Mouse (Mus musculus): ENCODE measurements around the gene Celsr1.

Gene Celsr1

DNA sequence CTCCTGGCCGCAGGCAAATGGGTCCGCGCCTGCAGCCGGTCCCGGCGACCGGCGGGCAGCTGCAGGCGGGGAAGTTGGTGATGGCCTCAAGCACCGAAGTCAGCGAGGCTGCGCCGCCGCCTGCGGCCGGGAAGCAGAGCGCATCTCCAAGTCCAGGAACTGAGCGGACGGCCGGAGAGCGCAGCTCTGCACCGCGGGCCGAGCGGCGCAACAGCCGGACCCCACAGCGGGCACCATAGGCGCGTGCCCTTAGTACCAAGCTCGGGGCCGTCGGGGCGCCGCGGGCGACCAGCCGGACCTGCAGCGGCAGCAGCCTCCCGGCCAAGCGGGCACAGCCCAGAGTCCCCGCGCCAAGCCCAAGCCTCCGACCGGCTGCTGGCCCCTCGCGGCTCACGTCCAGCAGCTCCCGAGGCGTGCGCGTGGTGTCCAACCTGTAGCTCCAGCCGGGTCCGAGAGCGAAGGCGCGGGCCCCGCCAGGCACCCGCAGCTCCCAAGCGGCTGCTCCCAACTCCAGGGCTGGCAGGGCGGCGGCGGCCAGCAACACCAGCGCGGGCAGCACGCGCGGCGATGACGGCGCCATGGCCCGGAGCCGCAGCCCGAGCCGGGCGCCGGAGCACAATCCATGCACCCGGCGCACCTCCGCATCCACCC, at the start of gene Celsr1:
Gene Celsr1, minus strand, starts transcription at position 587 of the 651 bp plus-strand sequence.
- peak; percentile 64 to 74 for DNase-seq

DNA sequence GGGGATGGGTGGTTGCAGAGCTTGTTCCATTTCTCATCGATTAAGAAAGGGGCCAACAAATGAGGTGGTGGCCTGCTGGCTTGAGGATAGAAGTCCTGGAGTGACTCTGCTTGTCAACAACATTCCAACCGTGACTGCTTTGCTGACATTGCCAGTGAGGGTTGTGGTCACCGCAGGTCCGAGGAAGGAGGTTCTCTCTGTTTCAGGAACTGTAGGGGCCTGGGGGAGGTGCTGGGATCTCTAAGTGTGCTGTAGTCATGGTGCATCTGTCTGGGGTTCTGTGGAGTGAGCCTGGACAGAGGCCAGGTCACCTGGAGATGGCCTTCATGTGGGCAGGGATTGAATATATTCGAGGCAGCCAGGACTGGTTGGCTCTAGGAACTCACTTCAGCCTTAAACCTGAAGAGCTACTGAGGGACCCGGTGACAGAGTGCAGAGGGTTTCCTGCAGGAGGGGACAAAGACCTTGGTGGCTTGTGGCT, 49.7 kb upstream of the Celsr1 start:
- DNase-seq: peak; percentile 49 to 59

DNA sequence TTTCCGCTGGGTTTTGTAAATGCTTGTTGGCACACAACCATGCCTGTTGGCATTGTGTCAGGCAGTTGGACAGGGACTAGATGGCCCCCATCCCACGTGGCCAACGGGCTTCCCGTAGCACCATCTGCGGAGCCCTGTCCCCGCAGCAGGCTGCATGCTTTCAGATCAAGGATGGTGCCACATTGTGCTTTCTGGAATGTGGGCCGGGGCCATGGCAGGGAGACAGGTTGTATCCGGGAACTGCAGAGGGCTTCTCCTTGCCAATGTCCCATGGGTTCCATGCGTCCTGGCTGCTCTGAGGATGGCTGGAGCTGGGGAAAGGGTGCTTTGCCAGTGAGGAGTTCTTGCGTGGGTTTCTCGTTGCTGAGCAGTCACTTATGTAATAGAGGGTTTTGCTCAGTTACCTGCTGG, 49.0 kb upstream of the Celsr1 start:
- DNase-seq: peak; percentile 89

DNA sequence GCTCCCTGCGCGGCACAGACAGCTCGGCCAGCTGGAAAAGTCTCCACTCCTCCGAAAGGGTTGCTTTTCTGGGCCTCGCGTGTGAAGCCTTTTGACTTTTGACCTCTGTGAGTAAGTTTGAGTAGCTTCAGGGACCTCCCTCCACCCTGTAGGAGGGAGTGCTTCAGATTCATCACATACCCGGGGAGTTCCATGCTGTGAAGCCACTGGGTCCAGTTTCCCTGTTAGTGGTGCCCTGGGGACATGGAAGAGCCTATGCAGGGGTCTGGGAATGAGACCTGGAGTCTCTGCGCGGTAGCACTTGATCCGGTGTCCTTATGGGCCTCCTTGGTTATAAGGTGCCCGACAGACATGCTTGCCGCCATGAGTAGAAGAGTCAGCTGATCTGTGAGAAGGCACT, 48.1 kb upstream of the Celsr1 start:
- DNase-seq: no peak

DNA sequence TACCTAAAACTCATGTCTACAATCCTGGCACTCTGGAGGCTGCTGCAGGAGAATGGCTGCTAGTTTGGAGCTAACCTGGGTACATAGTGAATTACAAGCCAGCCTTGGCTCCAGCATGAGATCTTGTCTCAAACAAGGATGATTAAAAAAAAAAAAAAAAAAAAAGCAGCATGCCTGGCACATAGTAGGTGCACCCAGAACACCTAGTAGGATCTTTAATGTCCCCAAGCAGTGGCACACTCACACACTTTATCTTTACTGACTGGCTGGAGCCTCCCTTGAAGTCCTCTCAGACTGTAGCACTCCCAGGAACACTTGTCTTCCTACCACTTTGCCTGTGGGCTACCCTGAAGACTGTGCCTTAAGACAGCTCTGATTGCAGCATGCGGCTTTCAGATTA, 46.8 kb upstream of the Celsr1 start:
- DNase-seq: no peak

DNA sequence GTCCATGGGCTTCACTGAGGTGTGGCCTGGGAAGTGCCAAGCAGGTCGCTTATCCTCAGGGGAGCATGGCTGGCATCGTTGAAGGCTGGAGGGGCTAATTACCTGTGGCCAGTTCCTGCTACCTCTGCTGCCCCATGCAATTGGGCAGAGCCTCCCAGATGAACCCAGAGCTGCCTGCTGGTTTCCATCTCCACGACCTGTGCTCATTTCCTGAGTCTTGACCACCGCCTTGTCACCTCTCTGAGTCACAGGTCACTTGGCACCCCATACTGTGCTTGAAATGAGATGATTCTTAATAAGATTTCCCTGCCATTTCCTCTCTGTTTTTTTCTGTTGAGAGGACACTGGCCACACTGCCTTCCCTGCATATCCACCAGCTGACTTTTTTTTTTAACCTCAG, 46.3 kb upstream of the Celsr1 start:
- no peak for DNase-seq

DNA sequence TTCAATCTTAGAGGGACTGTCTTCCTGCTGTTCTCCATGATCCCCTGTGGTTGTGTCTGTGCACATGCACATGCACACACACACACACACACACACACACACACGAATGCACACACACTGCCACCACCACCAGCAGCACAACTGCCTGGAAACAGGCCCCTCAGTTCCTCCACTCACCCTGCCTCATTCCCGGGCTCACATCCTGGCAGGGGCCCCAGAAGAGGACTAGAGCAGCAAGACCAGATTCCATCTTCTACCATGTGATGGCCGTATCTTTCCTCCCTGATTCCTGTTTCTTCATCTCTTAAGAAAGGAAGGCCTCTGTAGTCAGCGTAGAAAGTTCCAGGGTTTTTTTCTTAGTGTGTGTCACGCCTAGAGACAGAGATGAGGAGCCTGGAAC, 45.9 kb upstream of the Celsr1 start:
- DNase-seq: peak in 1 of 2 experiments; percentile 42

DNA sequence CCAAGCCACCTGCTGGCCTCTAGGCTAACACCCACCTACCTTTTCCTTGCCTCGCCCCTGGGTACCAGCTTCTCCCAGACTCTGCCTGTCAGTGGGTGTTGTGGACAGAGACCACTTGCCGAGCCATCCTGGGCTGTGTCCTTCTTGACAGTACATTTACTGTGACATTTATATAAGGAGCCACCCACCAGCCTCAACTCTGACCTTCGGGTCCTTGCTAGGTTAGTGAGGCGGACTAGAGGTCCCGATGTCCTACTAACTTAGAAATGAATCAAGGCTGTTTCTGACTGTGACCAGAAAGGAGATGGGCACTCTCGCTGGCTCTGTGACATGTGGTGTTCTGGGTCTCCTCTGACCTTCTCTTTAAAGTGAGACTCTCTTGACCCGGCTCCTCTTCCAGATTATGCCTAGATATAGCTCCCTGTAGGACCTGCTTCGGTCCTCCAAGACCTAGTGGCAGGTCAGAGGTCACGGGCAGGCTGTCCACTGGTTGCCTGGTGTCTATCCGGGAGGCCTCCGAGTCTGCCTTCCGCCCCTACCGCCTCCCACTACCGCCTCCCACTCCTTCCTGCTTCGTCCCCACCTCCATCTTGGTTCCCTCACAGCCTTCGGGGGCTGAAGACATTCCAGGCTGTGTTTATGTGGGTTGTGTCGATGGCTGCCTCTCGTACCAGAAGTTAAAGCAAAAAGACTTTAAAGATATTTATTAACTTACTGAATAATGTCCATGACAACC, 45.1 kb upstream of the Celsr1 start:
- no peak for DNase-seq

DNA sequence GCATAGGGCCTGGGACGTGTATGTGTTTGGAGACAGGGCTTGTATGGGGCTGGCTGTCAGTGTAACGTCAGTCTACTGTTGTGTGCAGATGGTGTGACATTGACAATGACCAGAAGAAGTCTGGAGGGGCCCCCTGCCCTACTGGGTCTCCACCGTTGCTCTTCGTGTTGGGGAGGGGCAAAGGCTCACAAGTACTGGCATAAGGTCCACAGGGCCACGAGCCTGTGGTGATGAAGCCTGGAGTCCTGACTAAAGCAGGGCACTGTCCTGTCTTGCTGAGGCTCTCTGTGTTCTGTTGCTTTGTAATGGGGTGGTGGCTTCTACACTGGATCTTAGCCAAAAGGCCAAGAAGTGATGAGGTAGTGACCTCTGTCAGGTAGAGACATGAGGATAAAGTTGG, 44.4 kb upstream of the Celsr1 start:
- DNase-seq: no peak

DNA sequence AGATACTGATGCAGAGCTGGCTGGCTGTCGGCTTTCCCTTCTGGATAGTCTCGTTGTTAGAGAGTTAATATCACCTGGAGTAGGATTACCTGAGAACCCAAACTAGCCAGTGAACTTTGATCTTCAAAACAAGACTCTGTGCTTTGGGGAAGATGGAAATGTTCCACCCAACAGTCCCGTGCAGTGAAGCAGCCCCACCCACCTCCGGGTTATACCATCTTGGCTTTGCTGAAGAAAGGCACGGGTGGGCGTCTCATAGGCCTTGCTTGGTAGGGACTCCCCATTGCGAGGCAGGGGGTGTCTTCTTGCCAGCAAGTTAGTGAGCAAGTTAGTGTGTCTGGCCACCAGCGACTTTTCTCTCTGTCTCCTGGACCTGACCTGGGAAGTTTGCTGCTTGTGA, 42.8 kb upstream of the Celsr1 start:
- no peak for DNase-seq

DNA sequence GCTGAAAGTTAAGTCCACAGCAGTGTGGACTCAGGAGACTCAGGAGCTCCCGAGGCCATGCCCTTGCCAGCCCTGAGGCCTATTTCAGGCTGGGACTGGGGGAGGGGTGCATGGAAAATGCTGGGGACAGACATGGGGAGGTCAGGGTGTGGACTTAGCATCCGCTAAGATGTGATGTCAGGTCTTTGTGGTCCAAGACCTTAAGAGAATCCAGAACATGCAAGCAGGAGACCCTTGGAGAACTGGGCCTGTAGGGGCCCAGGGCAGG, 42.4 kb upstream of the Celsr1 start:
- DNase-seq: no peak

DNA sequence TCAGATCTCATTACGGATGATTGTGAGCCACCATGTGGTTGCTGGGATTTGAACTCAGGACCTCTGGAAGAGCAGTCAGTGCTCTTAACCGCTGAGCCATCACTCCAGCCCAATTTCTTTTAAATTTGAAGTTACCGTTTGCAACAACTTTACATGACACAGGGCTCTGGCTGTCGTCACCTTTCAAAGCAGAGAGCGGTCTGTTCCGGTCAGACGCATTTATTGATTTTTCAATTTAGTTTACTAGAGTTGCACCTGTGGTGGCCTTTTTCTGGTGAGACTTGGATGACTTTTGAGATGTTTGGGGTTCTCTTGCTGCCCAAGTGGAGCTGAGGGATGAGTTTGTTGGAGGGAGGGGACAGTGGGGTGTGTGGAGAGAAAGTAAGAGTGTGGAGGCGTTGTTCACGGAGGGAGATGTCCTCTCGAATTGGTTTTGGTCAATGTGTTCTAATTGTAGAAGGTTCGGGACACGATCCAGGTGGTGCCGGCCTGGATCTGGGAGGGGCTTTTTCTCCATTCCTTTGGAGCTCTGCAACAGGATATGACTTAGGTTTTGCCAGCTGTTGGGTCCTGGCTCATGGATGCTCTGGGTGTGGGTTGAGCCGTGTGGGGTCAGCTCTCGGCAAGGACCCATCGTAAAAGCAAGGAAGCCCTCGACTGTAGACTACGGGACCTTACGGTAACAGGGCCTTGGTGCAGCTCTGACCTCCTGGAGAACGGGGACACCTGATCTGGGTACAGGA, 41.9 kb upstream of the Celsr1 start:
- DNase-seq: no peak

DNA sequence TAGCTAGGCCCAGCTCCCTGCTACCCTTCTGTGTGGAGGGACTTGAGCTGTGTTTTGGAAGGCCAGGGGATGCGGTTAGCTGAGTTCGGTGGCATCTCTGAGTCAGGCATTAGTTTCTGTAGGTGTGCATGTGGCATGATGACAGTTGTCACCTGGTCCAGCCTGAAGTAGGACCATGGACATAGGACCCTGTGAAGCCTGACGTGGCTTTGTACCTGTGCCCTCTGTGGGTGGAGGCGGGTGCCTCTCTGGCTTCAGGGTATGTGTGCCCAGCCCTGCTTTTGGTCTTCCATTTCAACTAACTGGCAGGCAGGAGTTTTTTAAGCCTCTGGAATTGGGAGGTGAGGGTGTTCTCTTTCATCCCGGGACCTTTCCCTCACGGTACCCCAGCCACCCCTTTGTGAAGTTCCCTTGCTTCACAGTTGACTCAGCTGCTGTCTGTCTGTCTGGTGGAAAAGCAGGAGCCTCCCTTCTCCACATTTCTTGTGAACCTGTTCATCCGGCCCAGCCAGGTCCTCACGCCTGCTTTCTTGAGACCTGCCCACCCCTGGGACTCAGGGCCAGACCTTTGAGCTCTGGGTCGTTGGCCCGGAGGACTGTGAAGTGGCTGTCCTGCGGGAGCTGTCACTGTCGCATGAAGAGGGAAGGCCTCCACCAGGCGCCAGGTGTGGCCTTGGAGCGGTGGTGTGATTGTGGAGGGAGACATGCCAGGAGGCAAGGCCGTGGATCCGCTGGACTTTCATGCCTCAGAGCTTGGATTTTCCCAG, 40.8 kb upstream of the Celsr1 start:
- DNase-seq: no peak

DNA sequence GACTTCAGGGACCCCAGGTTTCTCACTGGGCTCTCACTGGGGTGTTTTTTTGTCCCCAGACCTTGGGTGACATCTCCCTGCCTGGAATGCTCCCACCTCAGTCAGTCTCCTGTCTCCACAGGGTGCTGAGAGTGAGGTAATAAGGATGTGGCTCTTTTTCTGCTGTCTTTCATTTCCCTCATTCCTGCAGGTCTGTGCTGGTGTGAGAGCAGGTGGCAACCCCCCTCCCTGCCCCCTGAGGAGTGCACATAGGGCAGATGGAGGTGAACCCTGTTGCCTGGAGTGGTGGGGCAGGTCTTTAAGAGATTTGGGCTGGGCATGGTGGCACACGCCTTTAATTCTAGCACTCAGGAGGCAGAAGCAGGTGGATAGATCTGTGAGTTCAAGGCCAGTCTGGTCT, 37.6 kb upstream of the Celsr1 start:
- no peak for DNase-seq

DNA sequence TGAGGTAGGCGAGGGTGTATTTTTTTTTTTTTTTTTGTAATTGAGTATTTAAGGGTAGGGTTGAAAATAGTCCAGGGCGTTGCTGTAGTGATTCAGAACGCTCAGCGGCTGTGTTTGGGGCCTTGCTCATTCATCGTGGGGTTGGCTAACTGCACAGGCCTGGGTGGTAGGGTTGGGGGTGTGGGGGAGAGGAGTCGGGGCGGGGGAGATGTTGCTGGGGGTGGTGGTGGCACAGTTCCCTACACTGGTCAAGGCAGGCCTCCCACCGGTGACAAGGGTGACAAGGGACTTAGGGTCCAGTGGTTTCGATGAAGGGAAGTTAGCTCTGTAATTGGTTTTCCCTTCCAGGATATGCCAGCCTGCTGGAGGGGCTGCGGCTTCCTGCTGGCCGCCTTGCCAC, 36.8 kb upstream of the Celsr1 start:
- DNase-seq: no peak

DNA sequence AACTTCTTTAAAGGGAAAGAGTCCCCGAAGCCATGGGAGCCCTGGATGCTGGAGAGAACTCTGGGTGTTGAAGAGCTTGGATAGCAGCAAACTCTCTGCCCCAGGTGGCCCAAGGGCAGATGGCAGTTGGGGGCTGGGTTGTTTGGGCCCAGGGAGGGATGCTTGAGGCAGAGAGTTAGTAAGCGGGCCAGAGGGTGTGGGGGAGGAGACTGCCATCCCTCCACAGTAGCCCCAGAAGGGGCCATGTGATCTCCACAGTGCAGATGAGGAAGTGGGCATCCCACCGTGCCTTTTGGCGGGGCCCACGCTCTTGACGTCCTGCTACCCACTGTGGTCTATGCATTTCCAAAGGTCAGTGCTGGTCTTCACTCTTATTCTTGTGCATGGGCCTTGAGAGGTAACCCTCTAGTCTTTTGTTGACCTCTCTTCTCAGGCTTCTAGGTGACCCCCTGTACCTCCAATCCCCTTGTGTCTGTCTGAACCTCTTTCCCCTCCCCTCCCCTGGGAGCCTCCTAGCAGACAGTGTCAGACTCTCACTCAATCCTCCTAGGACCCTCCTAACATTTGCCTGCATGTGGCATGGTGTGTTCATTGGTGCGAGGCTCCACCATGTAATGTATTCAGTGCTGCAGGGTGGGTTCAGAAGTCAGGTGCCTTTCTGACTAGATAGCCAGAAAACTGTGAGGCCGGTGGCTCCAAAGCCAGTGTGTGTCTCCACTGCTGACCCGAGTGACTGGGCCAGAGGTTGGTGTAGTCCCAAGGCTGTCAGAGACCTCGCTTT, 35.6 kb upstream of the Celsr1 start:
- DNase-seq: peak; percentile 58 to 74

DNA sequence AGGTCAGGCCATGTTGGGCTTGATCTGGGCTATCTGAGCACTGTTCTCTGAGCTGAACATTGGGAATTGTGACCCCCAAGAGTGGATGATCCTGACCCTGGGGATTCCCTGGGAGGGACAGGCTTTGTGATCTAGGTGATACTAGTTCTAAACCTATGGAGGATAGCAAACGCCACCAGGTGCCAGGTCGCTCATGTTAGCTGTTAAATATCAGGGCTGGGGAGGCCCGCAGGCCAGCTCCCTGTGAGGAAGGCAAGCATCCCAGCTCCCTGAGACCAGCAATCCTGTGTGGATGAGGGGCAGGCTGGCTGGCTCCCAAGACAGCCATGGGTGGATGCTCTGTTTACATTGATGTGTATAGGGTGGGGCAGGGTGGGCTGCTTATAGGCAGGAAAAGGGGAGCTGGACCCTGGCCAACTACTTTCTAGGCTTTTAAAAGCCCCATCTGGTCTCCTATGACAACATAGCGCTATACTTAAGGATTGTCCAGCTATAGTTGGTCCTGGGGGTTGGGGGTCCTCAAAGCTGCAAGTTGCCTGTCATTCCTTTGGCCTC, 34.4 kb upstream of the Celsr1 start:
- peak in 1 of 2 experiments; percentile 44 for DNase-seq

DNA sequence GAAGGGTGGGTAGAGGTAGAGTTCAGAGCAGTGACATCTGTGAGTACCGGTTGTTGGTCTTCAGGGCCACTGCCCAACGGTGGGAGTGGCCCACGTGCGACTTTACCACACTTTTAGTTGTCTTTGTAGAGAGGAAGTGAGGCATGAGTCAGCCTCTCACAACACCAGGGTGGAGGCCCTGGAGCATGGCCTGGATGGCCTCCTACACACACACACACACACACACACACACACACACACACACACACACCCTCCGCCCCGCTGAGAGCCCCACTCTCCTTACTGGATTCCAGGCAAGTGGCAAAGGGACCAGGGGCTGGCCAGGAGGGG, 34.0 kb upstream of the Celsr1 start:
- no peak for DNase-seq

DNA sequence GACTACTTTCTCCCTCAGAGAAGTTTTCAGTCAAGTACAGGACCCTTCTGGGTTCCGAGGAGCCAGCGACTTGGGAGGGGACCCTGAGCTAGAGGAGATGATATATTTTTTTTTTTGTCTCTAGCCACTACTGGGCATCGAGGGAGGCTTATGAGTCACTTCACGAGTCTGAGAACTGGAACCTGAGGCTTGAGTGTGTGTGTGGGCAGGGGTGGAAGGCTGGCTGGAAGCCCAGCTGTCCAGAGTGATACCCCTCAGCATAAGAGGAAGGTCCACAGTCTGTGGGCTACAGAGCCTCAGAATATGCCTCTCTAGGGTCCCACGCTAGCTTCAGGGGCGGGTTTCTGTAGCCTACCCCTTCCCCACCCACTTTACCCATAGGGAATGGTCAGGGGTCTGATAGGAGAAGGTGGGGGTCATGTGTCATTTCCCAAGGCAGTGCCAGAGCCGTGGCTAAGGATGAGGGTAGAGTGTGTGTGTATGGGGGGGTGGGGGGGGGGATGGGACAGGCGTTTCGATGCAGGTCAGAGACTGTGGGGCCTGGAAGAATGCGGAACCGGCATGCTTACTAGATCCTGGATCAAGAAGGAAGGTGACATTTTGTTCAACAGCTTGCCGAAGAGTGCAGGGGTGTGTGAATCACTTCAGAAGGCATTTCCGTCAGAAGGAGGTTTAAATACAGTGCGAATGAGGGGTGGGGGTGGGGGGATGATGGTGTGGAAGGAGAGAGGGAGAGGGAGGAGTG, 33.4 kb upstream of the Celsr1 start:
- no peak for DNase-seq

DNA sequence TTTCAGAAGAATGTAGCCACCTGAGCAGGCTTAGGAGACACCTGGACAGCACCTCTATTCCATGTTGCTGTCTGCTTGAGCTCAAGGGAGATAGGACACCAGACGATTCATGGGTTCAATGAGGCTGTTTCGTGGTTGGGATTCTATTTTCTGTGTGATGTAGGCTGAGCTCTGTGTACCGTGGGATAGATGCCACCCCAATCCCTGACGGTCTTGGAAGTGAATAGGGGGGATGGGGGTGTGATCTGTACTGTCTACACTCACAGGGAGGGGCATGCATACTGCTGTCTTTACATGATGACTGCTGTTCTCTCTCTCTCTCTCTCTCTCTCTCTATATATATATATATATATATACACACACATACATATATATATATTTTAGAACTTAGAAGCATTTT, 31.8 kb upstream of the Celsr1 start:
- no peak for DNase-seq

DNA sequence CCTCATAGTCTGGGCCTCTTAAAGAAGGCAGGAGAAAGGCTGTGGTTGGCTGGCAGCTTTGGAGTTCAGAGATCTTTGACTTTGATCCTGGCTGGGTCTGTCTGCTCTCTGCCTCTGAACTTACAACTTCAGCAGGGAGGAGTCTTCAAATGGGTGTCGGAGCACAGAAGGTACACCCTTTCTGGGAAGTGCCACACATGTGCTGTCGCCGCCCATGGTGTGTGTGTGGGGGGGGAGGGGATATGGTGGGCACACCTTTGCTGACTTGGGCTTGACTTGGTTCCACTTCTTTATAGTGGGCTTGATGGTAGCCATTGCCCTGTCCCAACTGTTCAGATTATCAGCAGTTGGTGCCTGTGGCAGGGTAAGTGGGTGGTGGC, 31.3 kb upstream of the Celsr1 start:
- DNase-seq: no peak
